In genomic region chr1:182513714-182514113, GRCm38 (mm10) we compare ENCODE assay signal across 27 mouse cellular contexts. TPM values are rescaled to one million over a fixed set of nuclear protein-coding genes. Genes with fewer than 3 reads are reported as not detected.
A peak's percentile ranks its signal among the peaks of the same experiment; 100 is the strongest.
DNase-seq lines count a peak whose midpoint lies in the region; TF ChIP-seq lines count a peak whose summit lies in the region.
"Had no signal": no experiment of that assay in that cellular context is flagged by ENCODE, and none has a peak within 500 bp of the region (broad histone marks: within the 10 kb centered on the region; RNA-seq: fewer than 3 reads in every experiment).

No protein-coding gene starts in this region.

- no peak overlapping the region for H3K4me3 ChIP-seq in bone marrow macrophage, adult 2 months (ENCODE audit: insufficient read depth, low read length)
- no peak overlapping the region for H3K4me3 ChIP-seq in embryonic fibroblast, embryonic 13.5 days (ENCODE audit: insufficient read depth, low read length)
- H3K4me3 ChIP-seq in cerebellum, adult 2 months (replicated peaks; ENCODE audit: insufficient read depth, low read depth, low read length) = no peak overlapping the region
- H3K4me3 ChIP-seq: heart, embryonic 10.5 days; heart, embryonic 13.5 days; hindbrain, embryonic 12.5 days; hindbrain, embryonic 15.5 days had no signal

- H3K4me1 ChIP-seq in bone marrow macrophage, adult 2 months (ENCODE audit: control insufficient read depth, insufficient read depth, low read length) = peaks cover 50% of the 10 kb centered on the region
- peaks cover 31% of the 10 kb centered on the region for H3K4me1 ChIP-seq in embryonic fibroblast, embryonic 13.5 days (ENCODE audit: control insufficient read depth, insufficient read depth, low read length)
- peaks cover 11% of the 10 kb centered on the region for H3K4me1 ChIP-seq in cerebellum, adult 2 months (ENCODE audit: control insufficient read depth, insufficient read depth, low read length)

- intact Hi-C loops in heart, postnatal 25 days (cut with DNase I) = no loop called here

- no peak for TF ChIP-seq POLR2A in bone marrow macrophage, adult 2 months (IDR thresholded peaks at IDR 0.05; ENCODE audit: borderline replicate concordance, low read depth, low read length)
- TF ChIP-seq POLR2A in embryonic fibroblast, embryonic 13.5 days (IDR thresholded peaks at IDR 0.05; ENCODE audit: low read depth, low read length) = no peak
- TF ChIP-seq POLR2A in cerebellum, adult 2 months (IDR thresholded peaks at IDR 0.05; ENCODE audit: borderline replicate concordance, insufficient read depth, low read length) = no peak

- WGBS in cerebellum, adult 2 months = 92% methylated on average over 5 of the region's 5 CpGs

- DNase-seq in heart, adult 11 months = peak; percentile 87
- DNase-seq in heart, postnatal 25 days (ENCODE audit: low spot score) = no peak
- no peak for DNase-seq in urinary bladder, postnatal 14 days (ENCODE audit: low spot score)
- DNase-seq in cerebellum, adult 2 months = no peak
- DNase-seq: adrenal gland, postnatal 10 days; adrenal gland, postnatal 36 days; B cell, adult 2 months; cerebellum, adult 11-12 months; cerebellum, adult 9-10 months; cerebellum, postnatal 14 days; forebrain, postnatal 0 days; gastrocnemius, postnatal 36 days; heart, postnatal 14 days had no signal

- TF ChIP-seq CTCF in bone marrow macrophage, adult 2 months (IDR thresholded peaks at IDR 0.05; ENCODE audit: low read depth, low read length) = no peak
- TF ChIP-seq CTCF in embryonic fibroblast, embryonic 13.5 days (IDR thresholded peaks at IDR 0.05; ENCODE audit: borderline replicate concordance, insufficient read depth, low read length) = no peak
- no peak for TF ChIP-seq CTCF in cerebellum, adult 2 months (IDR thresholded peaks at IDR 0.05; ENCODE audit: borderline replicate concordance, insufficient read depth, low read depth, low read length)

- no peaks in the 10 kb centered on the region for H3K27me3 ChIP-seq in cerebellum, adult 2 months (ENCODE audit: control insufficient read depth, insufficient read depth, low read length)
- H3K27me3 ChIP-seq: heart, embryonic 13.5 days; hindbrain, embryonic 15.5 days; Patski had no signal

- H3K27ac ChIP-seq in bone marrow macrophage, adult 2 months (ENCODE audit: insufficient read depth, low read depth, low read length) = peak overlapping the region; percentile 84
- H3K27ac ChIP-seq in embryonic fibroblast, embryonic 13.5 days (ENCODE audit: insufficient read depth, low read length) = peak overlapping the region; percentile 1; the same call in 1 of the 2 replicates
- H3K27ac ChIP-seq in cerebellum, adult 2 months (ENCODE audit: insufficient read depth, low read length) = no peak overlapping the region
- H3K27ac ChIP-seq: heart, embryonic 10.5 days; heart, embryonic 13.5 days; hindbrain, embryonic 12.5 days; hindbrain, embryonic 15.5 days had no signal

RNA-seq across cellular contexts. Expression of gene Capn2, which starts 3.7 kb away (rescaled TPM):
- 10 to 100 TPM; 63.3 to 73.1 TPM for total RNA-seq in heart, postnatal 25 days (2021)
- polyA plus RNA-seq in bone marrow macrophage, adult 2 months (2012; ENCODE audit: insufficient read depth, insufficient read length, missing spikeins) = 132 and 135 TPM in 2 replicates
- polyA plus RNA-seq in embryonic fibroblast, embryonic 13.5 days (2011; ENCODE audit: insufficient read length, low read depth, missing spikeins) = 244 and 338 TPM in 2 replicates
- polyA plus RNA-seq in cerebellum, adult 2 months (2012; rRNA removed) = 82.6 and 86.9 TPM in 2 replicates
- polyA plus RNA-seq: G1E had no signal

RNA-seq across cellular contexts. Expression of gene Capn8, which starts 51.1 kb away (rescaled TPM):
- total RNA-seq in heart, postnatal 25 days (2021) = not detected
- polyA plus RNA-seq in bone marrow macrophage, adult 2 months (2012; ENCODE audit: insufficient read depth, insufficient read length, missing spikeins) = not detected in 2 replicates
- polyA plus RNA-seq in embryonic fibroblast, embryonic 13.5 days (2011; ENCODE audit: insufficient read length, low read depth, missing spikeins) = not detected in 2 replicates
- 0.03 and 0.08 TPM in 2 replicates for polyA plus RNA-seq in cerebellum, adult 2 months (2012; rRNA removed)
- total RNA-seq: adrenal gland, postnatal 10 days; CH12.LX; forebrain, postnatal 0 days; G1E; gastrocnemius, adult 8-10 months; gastrocnemius, postnatal 36 days; granulocyte monocyte progenitor cell, adult 5-6 weeks; heart, postnatal 14 days; hematopoietic stem cell, adult 5-6 weeks had no signal
- polyA plus RNA-seq: embryonic facial prominence, embryonic 11.5 days; G1E; heart, embryonic 13.5 days; heart, embryonic 16.5 days; hindbrain, embryonic 12.5 days; hindbrain, embryonic 15.5 days had no signal
